Mouse (Mus musculus): ENCODE data around the gene Fbxo10. TPM values are rescaled to one million over a fixed set of nuclear protein-coding genes. Genes with fewer than 3 reads are reported as not detected.
"Not testable (repeated sequence)": the region's sequence is repeated elsewhere in the genome, so short reads cannot be mapped to it uniquely, and the experiment has no call there.

Gene Fbxo10
- total RNA-seq (2021): 10 to 100 TPM; 31.4 to 32.4 TPM
- long read RNA-seq, experiment 1, full-length matches to known transcripts: 20 of 30 reads
- long read RNA-seq, experiment 1, partial matches to known transcripts: 6 of 30 reads
- long read RNA-seq, experiment 1, other reads (novel, unspliced or antisense): 4 of 30 reads
- long read RNA-seq, experiment 2, full-length matches to known transcripts: 4 of 8 reads
- long read RNA-seq, experiment 2, partial matches to known transcripts: 3 of 8 reads
- long read RNA-seq, experiment 2, other reads (novel, unspliced or antisense): 1 of 8 reads

DNA sequence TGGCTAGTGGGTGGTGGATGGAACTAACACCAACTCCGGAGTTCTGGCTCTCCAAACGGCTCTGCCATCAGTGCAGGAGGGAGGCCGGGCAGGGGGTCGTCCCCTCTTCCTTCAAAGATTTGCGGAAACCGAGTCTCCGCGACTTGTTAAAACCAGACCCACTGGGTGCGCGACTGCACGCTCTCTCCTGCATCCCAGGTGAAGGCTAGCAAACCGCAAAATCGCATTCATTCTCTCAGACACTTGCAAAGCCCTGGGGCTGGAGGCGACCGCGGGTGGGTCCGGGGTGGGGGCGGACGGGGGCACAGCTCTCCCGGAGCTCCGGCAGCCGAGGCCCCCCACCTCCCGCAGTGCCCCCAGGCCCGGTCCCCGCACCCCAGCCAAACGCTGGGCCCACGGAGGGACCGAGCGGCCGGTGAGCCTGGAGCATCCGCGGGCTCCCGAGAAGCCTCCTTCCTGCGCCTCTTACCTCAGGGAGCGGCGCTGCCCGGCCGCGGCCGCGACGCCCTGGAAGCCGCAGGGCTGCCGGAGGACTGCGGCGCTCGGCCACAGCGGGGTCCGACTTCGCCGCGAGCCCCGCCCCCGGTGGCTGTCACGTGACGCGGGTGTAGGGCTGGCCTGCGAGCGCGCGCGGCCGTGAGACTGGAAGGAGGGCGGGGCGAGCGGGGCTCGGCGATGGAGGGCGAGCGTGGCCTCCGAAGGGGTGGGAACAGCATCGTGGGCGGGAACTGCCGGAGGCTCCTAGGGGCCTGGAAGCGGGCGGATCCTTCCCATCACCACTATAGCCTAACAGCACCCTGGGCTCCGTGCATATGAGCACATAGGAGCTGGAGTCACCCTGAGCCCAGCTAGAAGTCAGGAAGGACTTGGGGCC is at the start of gene Fbxo10:
Gene Fbxo10 (minus strand): TSS at position 584 of the 874 bp plus-strand sequence.
- DNase-seq (ENCODE audit: low spot score in 2 of 2): peak; percentile 94

DNA sequence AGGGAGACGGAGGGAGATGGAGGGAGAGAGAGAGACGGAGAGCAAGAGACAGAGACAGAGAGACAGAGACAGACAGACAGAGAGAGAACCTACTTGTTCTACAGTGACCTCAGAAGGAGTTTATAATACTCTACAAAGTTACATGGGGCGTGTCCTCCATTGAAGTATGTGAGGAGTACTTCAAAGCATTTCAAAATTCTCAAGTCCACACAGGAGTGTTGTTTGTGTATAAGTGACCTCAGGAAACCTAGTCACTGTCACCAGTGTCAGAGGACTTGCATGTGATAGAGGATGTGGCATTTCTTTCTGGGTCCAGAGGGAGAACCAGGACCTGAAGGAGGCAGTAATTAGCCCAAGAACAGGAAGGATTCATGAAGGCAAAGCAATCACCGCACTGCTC is 46.6 kb upstream of the Fbxo10 start:
- DNase-seq (ENCODE audit: low spot score in 2 of 2): no peak

DNA sequence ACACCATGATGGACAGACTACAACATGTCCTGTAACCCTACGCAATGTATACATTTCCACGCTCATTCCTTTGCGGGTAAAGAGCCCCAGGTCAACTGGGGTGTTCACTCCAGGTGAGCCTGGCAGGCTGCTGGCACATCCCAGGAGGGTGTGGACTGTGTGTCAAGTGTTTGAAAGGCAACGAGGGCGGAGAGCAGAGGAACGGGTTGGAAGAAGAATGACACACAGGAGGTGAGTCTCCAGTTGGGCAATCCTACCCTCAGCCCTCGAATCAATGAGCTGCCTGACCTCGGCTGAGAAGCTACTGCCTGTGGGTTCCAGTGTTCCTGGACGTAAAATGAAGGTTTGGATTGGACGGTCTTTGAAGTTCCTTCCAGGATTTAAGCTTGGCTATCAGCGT is 36.9 kb upstream of the Fbxo10 start:
- no peak for DNase-seq (ENCODE audit: low spot score in 2 of 2)

DNA sequence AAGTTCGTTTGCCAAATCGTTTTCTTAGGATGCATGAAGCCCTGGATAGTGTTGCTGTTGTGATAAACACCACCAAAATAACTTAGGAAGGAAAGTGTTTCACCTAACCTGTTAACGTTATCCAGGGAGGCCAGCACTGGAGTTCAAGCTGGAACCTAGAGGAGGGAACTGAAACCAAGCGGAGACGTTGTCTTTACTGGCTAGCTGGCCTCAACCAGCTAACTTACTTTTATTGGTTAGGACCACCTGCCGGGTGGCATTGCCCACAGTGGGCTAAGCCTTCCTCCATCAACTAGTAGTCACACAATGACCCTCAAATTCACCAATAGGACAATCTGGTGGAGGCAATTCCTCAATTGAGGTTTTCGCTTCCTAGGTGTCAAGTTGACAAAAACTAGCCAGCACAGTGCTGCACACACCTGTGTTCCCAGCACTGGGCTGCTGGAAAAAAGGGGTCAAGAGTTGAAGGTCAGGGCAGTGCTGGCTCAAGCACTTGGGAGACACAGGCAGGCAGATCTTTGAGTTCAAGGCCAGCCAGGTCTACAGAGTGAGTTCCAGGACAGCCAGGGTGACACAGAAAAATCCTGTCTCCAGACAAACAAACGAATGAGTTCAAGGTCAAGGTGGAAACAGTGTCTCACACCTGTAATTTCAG is 24.2 kb upstream of the Fbxo10 start:
- DNase-seq (ENCODE audit: low spot score in 2 of 2): no peak

DNA sequence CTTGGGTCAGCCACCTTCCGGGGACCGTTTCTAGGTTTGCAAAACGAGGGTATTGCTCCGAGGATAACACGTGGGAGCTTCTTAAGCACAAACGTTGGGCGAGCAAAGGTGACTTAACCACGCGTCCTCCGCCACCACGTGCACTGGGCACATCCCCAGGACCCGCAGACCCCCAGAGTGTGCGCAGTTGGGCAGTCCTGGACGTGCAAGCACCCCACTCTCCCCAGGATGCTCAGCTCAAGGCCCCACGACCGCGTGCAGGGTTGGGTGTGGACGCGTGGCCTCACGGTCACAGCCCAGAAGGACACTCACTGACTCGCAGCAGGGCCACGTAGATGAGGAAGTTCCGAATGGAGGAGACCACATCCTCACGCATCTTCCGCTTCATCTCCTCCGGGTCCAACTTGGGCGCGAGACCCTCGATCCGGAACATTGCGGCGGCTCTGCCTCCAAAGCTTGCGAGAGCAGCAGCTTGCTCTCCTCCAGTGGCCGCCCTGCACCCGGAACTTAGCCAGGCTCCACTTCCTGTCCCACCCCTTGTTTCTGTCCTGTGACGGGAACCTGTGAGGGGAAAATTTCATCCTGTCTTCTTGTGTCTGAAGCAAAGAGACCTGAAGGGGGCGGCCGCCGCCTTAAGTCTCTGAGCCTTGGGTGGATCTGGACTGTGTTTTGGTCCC is 23.3 kb upstream of the Fbxo10 start, which contains the start of gene Tomm5:
Gene Tomm5 (minus strand): TSS at position 514 of the 677 bp plus-strand sequence.
- DNase-seq (ENCODE audit: low spot score in 2 of 2): peak; percentile 93 to 95

DNA sequence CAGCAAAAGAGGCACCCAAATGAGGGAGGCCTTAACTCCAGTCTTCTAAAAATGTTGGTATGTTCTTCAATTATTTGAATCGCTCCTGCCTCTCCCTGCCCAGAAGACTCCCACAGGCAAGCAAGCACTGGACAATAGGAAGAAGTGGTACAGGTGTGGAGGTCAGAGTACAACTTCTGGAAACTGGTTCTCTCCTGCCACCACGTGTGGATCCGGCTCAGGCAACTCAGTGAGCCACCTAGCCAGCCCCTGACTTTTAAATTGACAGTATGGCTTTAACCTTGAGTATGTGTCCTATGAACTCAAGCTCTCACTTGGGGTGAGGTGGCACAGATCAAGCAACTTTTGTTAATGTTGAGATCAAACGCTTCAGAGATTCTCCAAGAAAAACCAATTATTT is 22.7 kb upstream of the Fbxo10 start:
- no peak for DNase-seq (ENCODE audit: low spot score in 2 of 2)

DNA sequence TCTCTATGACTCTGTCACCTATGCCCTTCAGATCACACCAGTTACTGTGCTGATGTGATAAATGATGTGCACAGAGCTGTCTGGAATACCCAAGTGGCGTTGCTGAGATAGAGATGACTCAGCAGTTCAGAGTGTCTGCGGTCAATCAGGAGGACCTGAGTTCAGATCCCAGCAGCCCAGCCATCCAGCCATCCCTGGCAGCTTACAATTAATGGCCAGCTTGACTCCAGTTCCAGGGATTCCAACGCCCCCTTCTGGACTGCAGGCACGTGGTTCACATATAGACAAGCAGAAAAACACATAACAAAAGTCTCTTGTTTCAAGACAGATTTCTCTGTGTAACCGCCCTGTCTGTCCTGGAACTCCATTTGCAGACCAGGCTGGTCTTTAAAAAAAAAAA is 22.0 kb upstream of the Fbxo10 start:
- DNase-seq (ENCODE audit: low spot score in 2 of 2): no peak

DNA sequence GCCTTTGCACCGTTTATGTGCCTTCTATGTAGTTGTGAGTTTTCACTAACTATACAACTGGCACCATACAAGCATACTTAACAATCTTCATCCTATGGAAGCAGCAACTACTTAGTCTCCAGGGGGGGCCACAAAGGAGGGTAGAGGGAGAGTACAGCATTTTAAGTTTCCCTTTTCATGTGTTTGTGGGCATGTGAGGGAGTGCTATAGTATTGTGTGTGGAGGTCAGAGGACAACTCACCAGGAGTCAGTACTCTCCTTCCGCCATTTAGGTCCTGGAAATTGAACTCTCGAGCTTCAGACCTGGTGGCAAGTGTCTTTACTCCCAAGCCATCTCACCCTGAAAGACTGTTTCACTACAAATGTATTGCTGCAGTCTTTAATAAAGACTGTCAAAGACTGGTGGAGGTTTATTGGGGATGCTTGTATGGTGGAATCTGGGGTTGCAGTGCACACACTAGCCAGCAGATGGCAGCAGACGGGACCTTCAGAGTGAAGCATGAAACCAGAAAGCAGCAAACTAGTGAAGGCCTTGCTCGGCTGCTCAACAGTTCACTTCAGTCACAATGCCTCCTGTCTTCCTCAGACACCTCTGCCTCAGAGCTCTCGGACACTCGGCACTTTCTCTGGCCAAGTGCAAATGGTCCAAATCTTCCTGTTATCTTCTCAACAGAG is 12.9 kb upstream of the Fbxo10 start:
- DNase-seq (ENCODE audit: low spot score in 2 of 2): peak; percentile 67 to 83

DNA sequence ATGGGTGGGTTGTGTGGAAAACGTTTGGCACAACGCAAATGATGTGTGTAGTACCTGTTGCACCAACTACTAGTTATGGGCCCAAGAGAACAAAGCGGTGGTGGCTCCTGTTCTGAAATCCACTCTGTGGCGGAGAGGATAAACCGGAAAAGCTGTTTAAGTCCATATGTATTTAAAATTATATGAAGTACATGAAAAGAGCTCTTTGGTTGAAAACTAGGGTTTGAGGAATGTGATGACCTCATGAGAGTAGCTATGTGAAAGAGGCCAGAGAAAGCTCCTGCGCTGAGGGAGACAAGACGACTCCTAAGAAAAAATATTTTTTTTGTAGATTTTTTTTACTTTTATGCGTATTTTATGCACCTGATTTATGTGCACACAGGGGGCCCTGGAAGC is 489 bp upstream of the Fbxo10 start:
- DNase-seq (ENCODE audit: low spot score in 2 of 2): no peak

DNA sequence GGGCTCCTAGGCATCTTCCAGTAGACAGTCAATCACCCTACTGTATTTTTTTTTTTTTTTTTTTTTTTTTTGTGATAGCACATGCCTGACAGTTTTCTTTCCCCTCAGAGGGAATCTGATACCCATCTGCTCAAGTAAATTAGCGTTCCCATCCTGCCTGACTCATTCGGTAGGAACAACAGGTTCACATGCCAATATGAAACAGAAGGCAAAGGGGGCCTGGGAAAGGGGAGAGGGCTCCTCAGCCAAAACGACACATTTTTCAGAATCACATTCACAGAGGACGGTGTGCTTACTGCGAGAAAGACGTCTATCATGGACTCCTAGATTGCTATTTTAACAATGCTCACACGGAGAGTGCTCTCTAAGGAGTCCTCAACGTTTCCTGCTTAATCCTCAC is 917 bp downstream of the Fbxo10 start:
- peak in 1 of 2 experiments; percentile 11 for DNase-seq (ENCODE audit: low spot score in 2 of 2)

DNA sequence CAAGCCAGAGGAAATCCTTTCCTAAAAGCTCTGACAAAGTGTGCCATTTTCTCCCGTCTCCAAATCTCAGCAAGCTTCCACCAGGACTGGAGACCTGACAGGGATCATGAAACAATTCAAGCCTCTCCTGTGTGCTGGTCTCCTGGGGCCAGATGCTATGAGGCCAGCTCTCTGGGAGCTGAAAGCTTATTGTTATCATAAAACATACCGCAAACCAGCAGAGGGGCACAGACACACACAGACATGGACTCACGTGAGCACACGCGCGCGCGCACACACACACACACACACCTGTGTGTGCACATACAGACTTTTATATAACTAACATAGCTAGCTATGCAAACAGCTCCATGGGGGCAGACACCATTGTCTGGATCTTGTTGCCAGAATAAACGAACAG is 1.5 kb downstream of the Fbxo10 start:
- DNase-seq (ENCODE audit: low spot score in 2 of 2): peak in 1 of 2 experiments; percentile 6

DNA sequence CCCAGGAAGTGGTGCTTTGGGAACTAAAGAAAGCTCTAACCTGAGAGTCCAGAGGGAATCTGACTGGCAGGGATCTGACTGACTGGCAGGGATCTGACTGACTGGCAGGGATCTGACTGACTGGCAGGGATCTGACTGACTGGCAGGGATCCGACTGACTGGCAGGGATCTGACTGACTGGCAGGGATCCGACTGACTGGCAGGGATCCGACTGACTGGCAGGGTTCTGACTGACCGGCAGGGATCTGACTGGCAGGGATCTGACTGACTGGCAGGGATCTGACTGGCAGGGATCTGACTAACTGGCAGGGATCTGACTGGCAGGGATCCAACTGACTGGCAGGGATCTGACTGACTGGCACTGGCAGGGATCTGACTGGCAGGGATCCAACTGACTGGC is 3.4 kb downstream of the Fbxo10 start:
- DNase-seq (ENCODE audit: low spot score in 2 of 2): not testable (repeated sequence)

DNA sequence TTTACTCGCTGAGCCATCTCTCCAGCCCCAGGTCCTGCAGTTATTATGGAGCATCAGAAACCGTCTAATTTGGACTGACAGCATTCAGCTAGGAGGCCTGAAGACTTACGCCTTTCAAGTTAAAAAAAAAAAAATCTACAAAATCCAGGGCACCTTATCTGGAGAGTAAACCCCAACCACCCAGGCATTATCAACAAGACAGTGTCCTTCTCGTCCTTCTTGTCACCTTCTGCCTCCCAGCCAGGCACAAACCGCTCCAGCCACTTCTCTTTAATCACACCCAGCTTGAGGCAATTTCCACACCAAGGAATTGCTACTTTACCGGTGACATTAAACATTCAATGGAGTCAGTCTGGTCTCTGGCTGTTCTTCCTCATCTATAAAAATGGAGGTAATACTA is 10.9 kb downstream of the Fbxo10 start:
- no peak for DNase-seq (ENCODE audit: low spot score in 2 of 2)

DNA sequence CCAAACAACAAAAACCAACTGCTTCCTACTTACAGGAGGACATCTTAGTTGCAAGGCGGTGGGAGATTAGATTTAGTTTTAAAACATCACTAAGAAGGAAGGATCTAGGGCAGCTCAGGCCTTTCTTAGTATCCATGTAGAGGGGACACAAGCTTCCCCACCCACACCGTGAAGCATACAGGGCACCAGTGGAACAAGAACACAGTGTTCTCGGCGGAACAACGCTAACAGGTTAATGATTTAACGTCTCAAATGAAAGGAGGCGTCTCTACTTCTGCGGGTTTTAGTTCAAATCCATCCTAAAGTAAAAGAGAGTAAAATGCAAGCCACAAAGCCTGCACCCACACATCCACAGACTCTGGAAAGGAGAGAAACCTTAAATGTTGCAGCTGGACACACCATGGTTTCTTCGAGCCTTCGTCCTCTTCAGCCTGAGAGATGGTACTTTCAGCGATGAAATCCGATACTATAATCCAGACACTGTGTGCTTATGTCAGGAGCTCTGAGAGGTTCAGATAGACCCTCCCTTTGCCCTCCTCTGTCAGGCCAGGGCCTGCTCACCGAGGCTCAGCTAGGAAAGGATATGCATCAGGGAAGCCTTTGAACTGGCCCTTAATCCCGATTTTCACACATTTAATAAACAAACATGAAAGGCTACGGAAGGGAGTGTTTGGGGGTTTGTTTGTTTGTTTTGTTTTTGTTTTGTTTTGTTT is 12.0 kb downstream of the Fbxo10 start:
- no peak for DNase-seq (ENCODE audit: low spot score in 2 of 2)

DNA sequence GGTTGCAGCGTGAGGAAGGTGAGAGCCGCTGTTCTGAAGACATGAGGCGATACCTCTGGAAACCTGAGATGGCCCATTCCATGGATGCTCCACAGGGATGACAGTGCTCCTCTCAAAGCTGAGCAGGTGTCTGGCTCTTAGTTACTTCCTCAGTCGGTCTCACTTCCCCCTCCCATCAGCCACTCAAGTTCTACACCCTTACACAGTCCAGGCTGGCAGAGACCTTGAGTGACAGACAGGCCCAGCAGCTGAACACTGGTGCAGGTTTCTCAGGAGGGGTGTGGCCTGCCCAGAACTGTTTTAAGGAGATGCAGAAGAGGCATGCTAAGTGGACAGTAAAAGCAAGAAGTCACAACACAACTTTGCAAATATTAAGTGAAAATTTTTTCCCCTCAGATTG is 16.7 kb downstream of the Fbxo10 start:
- DNase-seq (ENCODE audit: low spot score in 2 of 2): no peak

DNA sequence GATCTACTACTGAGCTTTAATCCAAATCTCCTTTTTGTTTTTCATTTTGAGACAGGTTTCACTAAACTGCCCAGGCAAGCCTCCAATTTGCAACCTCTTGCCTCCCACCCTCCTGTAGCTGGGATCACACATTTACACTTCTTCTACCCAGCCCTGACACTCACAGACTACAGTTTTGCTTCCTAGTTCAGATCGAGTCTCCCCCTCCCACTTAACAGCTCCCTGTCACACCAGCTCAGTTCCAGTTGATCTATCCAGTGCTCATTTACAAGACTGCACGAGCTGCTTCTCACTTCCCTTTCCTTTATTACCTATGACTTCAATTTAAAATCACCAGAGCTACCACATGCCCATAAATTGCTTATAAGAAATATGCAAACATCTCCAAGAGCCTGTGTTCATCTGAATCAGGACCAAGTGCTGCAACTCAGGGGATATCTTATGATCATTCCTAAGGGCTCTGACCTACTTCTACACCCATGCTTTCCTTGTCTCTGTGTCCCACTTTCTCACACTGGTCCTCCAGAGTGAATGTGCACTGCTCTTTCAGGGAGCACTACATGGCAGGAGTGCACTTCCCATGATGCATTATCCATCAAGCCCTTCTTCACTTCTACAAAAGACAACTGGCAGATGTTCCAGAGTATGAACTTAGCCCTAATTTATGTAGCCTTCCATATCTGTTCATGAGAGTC is 18.2 kb downstream of the Fbxo10 start:
- no peak for DNase-seq (ENCODE audit: low spot score in 2 of 2)

DNA sequence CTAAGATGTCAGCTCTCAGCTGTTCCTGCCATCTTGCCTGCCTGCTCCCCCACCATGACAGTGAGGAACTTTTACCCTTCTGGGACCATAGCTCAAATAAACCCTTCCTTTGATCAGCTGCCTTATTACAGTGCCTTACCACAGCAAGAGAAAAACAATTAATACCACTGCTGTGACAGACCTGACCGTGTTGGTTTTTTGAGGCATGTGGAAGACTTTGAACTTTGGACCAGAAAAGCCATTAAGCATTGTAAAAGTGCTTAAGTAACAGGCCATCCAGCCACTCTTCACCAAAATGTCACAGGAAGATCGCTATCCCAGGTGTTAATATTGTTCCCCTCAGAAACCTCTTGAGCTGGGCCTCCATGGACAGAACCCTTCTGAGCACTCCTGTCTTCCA is 19.8 kb downstream of the Fbxo10 start:
- DNase-seq (ENCODE audit: low spot score in 2 of 2): no peak

DNA sequence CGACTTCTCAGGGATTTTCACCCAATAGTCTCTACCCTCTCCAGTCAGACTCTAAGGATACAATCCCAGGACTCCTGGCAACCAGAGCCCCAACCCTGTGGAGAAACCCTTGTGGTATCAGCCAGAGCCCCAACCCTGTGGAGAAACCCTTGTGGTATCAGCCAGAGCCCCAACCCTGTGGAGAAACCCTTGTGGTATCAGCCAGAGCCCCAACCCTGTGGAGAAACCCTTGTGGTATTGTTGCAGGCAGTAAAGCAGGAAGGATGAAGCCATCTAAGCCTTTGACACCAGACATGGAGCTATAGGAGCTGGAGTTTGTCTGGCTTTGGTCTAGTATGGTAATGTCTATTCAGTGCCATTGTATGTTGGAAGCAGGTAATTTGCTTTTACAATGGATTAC is 20.6 kb downstream of the Fbxo10 start:
- DNase-seq (ENCODE audit: low spot score in 2 of 2): not testable (repeated sequence)

DNA sequence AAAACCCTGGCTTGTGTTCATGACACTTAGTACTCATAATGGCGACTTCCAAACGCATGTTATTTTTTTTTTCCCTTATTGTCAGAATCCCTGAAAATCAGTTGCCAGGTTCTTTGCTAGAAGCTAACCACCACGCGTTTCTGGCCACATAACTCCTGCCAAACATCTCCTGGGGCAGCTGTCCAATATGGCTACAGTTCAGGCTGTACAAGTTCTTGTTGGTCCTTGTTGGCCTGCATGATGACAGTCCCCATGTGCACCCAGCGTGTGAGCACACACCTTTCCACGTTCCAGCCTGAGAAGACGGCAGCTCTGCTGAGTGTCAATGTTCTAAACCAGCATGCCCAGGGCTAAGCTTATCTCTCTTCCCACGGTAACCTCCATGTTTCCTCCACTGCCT is 29.0 kb downstream of the Fbxo10 start:
- DNase-seq (ENCODE audit: low spot score in 2 of 2): no peak

DNA sequence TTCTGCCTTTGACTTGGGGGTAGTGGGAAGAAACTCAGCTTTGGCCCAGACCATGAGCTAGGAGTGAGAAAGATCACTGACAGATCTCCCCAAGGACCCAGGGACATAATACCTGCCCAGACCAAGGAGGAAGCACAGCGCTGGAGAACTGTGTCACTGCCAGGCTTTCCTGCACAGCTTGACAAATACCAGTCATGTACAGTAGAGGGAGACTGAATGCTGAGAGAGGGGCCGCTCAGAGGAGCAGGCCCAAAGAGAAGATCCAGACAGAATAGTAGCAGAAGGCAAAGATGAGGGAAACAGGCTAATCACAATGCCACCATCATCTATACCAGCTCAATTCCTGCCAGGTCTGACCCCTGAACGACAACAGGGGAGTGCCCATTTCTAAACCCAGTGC is 29.5 kb downstream of the Fbxo10 start:
- no peak for DNase-seq (ENCODE audit: low spot score in 2 of 2)

All from left cerebral cortex, adult 18-20 months (tissue).